Mouse (Mus musculus): ENCODE results near the gene Prkag2. TPM values are rescaled to one million over a fixed set of nuclear protein-coding genes. Genes with fewer than 3 reads are reported as not detected.
A peak's percentile ranks its signal among the peaks of the same experiment; 100 is the strongest.
"Not testable (repeated sequence)": the region's sequence is repeated elsewhere in the genome, so short reads cannot be mapped to it uniquely, and the experiment has no call there.

The Prkag2 gene
- polyA plus RNA-seq, 1 experiment = 1.1 TPM

DNA sequence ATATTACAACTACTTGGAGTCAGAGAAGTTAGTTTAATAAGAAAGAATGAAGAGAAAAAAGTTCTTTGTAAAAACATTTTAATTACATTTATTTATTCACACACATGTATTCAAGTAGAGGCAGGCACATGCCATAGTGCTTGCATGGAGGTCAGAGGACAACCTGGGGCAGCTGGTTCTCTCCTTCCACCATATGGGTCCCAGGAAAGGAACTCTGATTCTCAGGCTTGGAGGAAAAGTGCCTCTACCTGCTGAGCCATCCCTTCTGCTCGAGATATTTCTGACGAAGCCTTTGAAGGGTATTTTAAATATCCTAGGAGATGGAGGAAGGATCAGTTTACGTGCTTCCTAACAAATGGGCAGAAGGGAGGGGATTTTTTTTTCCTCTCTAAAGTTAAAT is 277.7 kb downstream of the Prkag2 start:
- H3K27me3 ChIP-seq (replicated peaks) = no peaks in the 10 kb centered on the region
- no peaks in the 10 kb centered on the region for H3K9me3 ChIP-seq
- TF ChIP-seq FLI1 (IDR thresholded peaks at IDR 0.05; ENCODE audit: low read length) (no peak), GATA1 (IDR thresholded peaks at IDR 0.05; ENCODE audit: borderline replicate concordance, low read length) (no peak)
- peaks cover 83% of the 10 kb centered on the region for H3K4me1 ChIP-seq
- peak overlapping the region; percentile 20 for H3K4me3 ChIP-seq (replicated peaks)
- H3K36me3 ChIP-seq (replicated peaks; ENCODE audit: low read length) = peaks cover 51% of the 10 kb centered on the region

DNA sequence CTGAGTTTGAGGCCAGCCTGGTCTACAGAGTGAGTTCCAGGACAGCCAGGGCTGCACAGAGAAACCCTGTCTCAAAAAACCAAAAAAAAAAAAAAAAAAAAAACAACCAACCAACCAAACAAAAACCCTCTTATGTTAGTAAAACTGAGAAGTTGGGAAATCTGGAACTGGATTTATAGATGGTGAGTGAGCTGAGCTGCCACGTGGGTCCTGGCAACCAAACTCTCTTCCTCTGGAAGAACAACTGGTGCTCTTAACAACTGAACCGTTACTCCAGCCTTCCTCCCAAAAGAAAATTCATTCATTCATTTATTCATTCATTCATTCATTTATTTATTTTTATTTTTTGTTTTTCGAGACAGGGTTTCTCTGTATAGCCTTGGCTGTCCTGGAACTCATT is 278.2 kb downstream of the Prkag2 start:
- not testable (repeated sequence) for H3K27me3 ChIP-seq (replicated peaks); H3K4me3 ChIP-seq (replicated peaks); H3K9me3 ChIP-seq
- Histone ChIP-seq H3K4me1 (peaks cover 78% of the 10 kb centered on the region), H3K36me3 (replicated peaks; ENCODE audit: low read length) (peaks cover 57% of the 10 kb centered on the region)

DNA sequence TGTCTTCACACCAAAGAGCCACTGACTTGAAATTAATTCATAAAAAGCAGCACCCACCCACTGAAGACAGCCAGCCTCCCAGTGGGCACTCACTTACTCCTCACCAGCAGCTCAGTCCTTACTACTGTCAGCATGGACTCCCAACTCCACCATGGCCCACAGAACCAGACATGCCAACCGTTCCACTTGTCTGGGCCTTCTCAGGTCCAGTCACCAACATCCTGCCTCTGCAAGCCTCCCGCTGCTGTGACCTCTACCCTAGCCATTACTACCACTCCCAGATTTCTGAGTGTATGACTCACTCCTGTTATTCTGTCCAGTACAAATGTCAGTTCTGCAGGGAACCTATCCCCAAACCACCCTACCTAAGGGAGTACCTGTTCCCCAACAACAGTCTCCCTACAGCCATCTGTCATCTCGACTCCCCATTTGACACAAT is 279.0 kb downstream of the Prkag2 start:
- Histone ChIP-seq H3K4me3 (replicated peaks) (no peak overlapping the region), H3K9me3 (no peaks in the 10 kb centered on the region), H3K36me3 (replicated peaks; ENCODE audit: low read length) (peaks cover 62% of the 10 kb centered on the region), H3K4me1 (peaks cover 76% of the 10 kb centered on the region), H3K27me3 (replicated peaks) (no peaks in the 10 kb centered on the region)
- no peak for TF ChIP-seq GATA1 (IDR thresholded peaks at IDR 0.05; ENCODE audit: borderline replicate concordance, low read length)
- TF ChIP-seq FLI1 (IDR thresholded peaks at IDR 0.05; ENCODE audit: low read length) = no peak

DNA sequence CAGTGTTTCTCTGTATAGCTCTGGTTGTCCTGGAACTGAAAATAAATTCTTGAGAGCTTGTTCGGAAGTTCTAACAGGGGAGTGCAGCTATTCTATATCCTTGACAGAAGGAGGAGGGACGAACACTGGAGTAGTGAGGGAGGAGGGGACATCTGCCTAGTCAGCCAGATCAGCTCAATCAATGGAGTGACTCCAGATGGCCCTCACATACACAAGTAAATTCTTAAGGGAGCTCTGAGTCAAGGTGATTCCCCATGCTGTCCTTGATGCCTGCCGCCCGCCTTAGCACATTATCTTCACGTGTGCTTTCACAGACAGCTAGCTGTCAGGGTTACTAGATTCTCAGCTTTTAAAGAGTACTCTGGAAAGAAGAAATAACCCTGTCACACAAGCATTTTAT is 279.8 kb downstream of the Prkag2 start:
- Histone ChIP-seq H3K4me3 (replicated peaks) (no peak overlapping the region), H3K36me3 (replicated peaks; ENCODE audit: low read length) (peaks cover 67% of the 10 kb centered on the region), H3K27me3 (replicated peaks) (no peaks in the 10 kb centered on the region), H3K9me3 (no peaks in the 10 kb centered on the region), H3K4me1 (peaks cover 71% of the 10 kb centered on the region)
- TF ChIP-seq GATA1 (IDR thresholded peaks at IDR 0.05; ENCODE audit: borderline replicate concordance, low read length) (no peak), FLI1 (IDR thresholded peaks at IDR 0.05; ENCODE audit: low read length) (no peak)

DNA sequence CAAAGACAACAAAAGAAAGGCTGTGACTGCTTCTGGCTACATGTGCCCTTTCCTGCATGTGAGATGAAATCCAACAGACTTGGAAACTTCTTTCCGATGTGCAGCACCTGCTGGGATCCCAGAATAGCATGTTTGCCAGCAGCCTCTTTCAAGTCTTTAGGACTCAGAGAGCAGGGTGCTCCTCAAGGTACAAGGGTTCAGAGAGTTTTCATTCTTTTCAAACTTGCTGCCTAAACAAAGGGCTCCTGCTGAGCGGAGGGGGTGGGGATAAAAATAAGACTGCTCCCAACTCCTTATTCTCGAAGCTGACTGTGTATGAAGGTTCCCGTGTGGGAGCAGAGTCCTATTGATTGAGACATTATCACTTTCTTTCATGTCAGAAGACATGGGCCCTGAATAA is 283.3 kb downstream of the Prkag2 start:
- H3K9me3 ChIP-seq = no peaks in the 10 kb centered on the region
- no peak overlapping the region for H3K4me3 ChIP-seq (replicated peaks)
- TF ChIP-seq FLI1 (IDR thresholded peaks at IDR 0.05; ENCODE audit: low read length) (no peak), GATA1 (IDR thresholded peaks at IDR 0.05; ENCODE audit: borderline replicate concordance, low read length) (no peak)
- peaks cover 86% of the 10 kb centered on the region for H3K36me3 ChIP-seq (replicated peaks; ENCODE audit: low read length)
- H3K27me3 ChIP-seq (replicated peaks) = no peaks in the 10 kb centered on the region
- peaks cover 75% of the 10 kb centered on the region for H3K4me1 ChIP-seq

DNA sequence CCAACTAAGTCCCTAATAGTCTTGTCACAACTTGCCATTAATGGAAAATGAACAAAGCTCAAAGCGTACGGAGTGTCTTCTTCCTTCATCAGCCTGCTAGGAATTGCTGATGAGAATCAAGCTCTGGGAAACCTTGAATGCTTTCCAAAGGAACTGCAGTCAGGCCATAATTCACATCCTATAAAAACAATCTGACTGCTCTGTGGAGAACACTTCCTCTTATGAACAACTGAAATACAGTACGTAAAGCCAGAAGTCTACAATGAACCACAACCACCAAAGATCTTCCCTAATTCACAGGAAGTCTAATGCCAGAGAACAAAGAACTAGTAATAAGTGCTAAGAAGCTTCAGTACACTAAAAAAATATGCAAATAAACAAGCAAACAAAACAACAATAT is 286.5 kb downstream of the Prkag2 start:
- no peaks in the 10 kb centered on the region for H3K9me3 ChIP-seq
- peaks cover 60% of the 10 kb centered on the region for H3K4me1 ChIP-seq
- no peak overlapping the region for H3K4me3 ChIP-seq (replicated peaks)
- no peaks in the 10 kb centered on the region for H3K27me3 ChIP-seq (replicated peaks)
- H3K36me3 ChIP-seq (replicated peaks; ENCODE audit: low read length) = peaks cover 95% of the 10 kb centered on the region
- TF ChIP-seq GATA1 (IDR thresholded peaks at IDR 0.05; ENCODE audit: borderline replicate concordance, low read length) = no peak
- no peak for TF ChIP-seq FLI1 (IDR thresholded peaks at IDR 0.05; ENCODE audit: low read length)

DNA sequence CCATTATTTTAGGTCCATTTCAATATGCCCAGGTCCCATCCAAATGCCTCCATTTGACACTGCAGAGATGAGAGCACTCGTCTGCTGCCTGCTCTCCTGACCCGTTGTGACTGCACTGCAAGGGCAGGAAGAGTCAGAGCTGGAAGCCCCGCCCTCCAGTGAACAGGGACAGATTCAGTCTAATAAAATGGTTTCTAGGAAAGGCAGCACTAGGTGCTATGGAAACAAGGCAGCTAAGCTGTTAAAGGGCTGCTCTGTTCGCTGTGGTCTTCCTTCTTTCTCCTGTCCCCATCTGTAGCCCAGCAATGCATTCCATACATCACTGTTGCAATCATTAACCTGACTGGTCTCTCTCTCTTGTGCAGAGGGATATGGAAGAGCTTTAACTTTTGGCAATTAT is 287.4 kb downstream of the Prkag2 start:
- Histone ChIP-seq H3K27me3 (replicated peaks) (no peaks in the 10 kb centered on the region), H3K4me3 (replicated peaks) (peak overlapping the region; percentile 1), H3K36me3 (replicated peaks; ENCODE audit: low read length) (peaks cover 95% of the 10 kb centered on the region), H3K4me1 (peaks cover 52% of the 10 kb centered on the region), H3K9me3 (no peaks in the 10 kb centered on the region)
- TF ChIP-seq FLI1 (IDR thresholded peaks at IDR 0.05; ENCODE audit: low read length) (no peak), GATA1 (IDR thresholded peaks at IDR 0.05; ENCODE audit: borderline replicate concordance, low read length) (no peak)

Other genes starting within 250 kb of the Prkag2 start
- gene Galntl5, start 80.8 kb upstream of the Prkag2 start, polyA plus RNA-seq (2012; ENCODE audit: insufficient read depth, low replicate concordance) = not detected in 2 replicates
- 1.8 TPM in 1 of 2 replicates, not detected in the other for gene Galnt11, start 121.3 kb upstream of the Prkag2 start, polyA plus RNA-seq (2012; ENCODE audit: insufficient read depth, low replicate concordance)
- not detected in 2 replicates for gene E130116L18Rik, start 122.5 kb upstream of the Prkag2 start, polyA plus RNA-seq (2012; ENCODE audit: insufficient read depth, low replicate concordance)